Mouse (Mus musculus) layer of hippocampus, postnatal 14 days (tissue): ENCODE measurements around the gene Olfr1023. TPM values are rescaled to one million over a fixed set of nuclear protein-coding genes. Genes with fewer than 3 reads are reported as not detected.

Source experiments
- DNase-seq, 2 experiments: peaks; one replicate each; pipeline ENCODE4 v3.0.0; 2021 to 2022; ENCODE audit warnings: low spot score in 2 of 2, mixed read lengths in 1 of 2
- long read RNA-seq, 2 experiments: library from polyadenylated mRNA; stranded (forward); transcript quantifications; one replicate each; pipeline ENCODE4 v2.0.0; 2021
- total RNA-seq, 2 experiments: library from RNA; stranded (reverse); gene quantifications; 2 replicates each; pipeline ENCODE4 v1.2.3; 2021

Olfr1023 gene
- not detected for total RNA-seq
- long read RNA-seq, experiment 1, result 0 reads
- long read RNA-seq, experiment 2, result 0 reads

- DNase-seq, result no peak
Observed at GRCm38 (mm10) chr2:85885340-85885739, at the start of gene Olfr1023. Gene Olfr1023 (plus strand): TSS chr2:85885640.

GRCm38 (mm10) chr2:85845383-85845782 is 40.1 kb upstream of the Olfr1023 start, which contains the start of gene Olfr1019:
Gene Olfr1019 (minus strand): TSS chr2:85845483.
- no peak for DNase-seq

- DNase-seq, result no peak
Observed at GRCm38 (mm10) chr2:85846730-85847129, 38.7 kb upstream of the Olfr1023 start, which contains the start of gene Olfr1020. Gene Olfr1020 (plus strand): TSS chr2:85847030.

- no peak for DNase-seq
Observed at GRCm38 (mm10) chr2:85868294-85868693, 17.1 kb upstream of the Olfr1023 start, which contains the start of gene Olfr1022. Gene Olfr1022 (plus strand): TSS chr2:85868594.

- no peak for DNase-seq
Observed at GRCm38 (mm10) chr2:85904952-85905351, 19.5 kb downstream of the Olfr1023 start, which contains the start of gene Olfr1024. Gene Olfr1024 (minus strand): TSS chr2:85905052.

- no peak for DNase-seq
Observed at GRCm38 (mm10) chr2:85913197-85913596, 27.8 kb downstream of the Olfr1023 start.

GRCm38 (mm10) chr2:85914893-85915292 is 29.5 kb downstream of the Olfr1023 start, which contains the start of gene Olfr1025-ps1:
Gene Olfr1025-ps1 (plus strand): TSS chr2:85915193.
- DNase-seq, result no peak

- no peak for DNase-seq
Observed at GRCm38 (mm10) chr2:85921258-85921657, 35.8 kb downstream of the Olfr1023 start, which contains the start of gene Olfr1026. Gene Olfr1026 (plus strand): TSS chr2:85921558.

Other genes starting within 250 kb of the Olfr1023 start
- gene Olfr1002, start 234.9 kb upstream of the Olfr1023 start, total RNA-seq, result not detected
- gene Olfr154, start 221.2 kb upstream of the Olfr1023 start, total RNA-seq, result not detected
- not detected for gene Olfr1006, start 206.9 kb upstream of the Olfr1023 start, total RNA-seq
- not detected for gene Olfr1008, start 196.2 kb upstream of the Olfr1023 start, total RNA-seq
- gene Olfr1009, start 170.2 kb upstream of the Olfr1023 start, total RNA-seq, result not detected
- not detected for gene Olfr1012, start 122.9 kb upstream of the Olfr1023 start, total RNA-seq
- gene Olfr1013, start 118.5 kb upstream of the Olfr1023 start, total RNA-seq, result not detected
- gene Olfr1014, start 112.9 kb upstream of the Olfr1023 start, total RNA-seq, result not detected
- gene Olfr1015, start 103.6 kb upstream of the Olfr1023 start, total RNA-seq, result not detected
- gene Olfr1016, start 83.1 kb upstream of the Olfr1023 start, total RNA-seq, result not detected
- gene Olfr1018, start 67.2 kb upstream of the Olfr1023 start, total RNA-seq, result not detected
- gene Olfr1019, start 40.2 kb upstream of the Olfr1023 start, total RNA-seq, result not detected
- gene Olfr1020, start 38.6 kb upstream of the Olfr1023 start, total RNA-seq, result not detected
- gene Olfr1022, start 17.0 kb upstream of the Olfr1023 start, total RNA-seq, result not detected
- not detected for gene Olfr1024, start 19.4 kb downstream of the Olfr1023 start, total RNA-seq
- not detected for gene Olfr1025-ps1, start 29.6 kb downstream of the Olfr1023 start, total RNA-seq
- not detected for gene Olfr1026, start 35.9 kb downstream of the Olfr1023 start, total RNA-seq
- not detected for gene Olfr1028, start 64.8 kb downstream of the Olfr1023 start, total RNA-seq
- not detected for gene Olfr1029, start 88.3 kb downstream of the Olfr1023 start, total RNA-seq
- not detected for gene Olfr1030, start 93.6 kb downstream of the Olfr1023 start, total RNA-seq
- gene Olfr1031, start 104.7 kb downstream of the Olfr1023 start, total RNA-seq, result not detected
- gene Olfr1032, start 119.9 kb downstream of the Olfr1023 start, total RNA-seq, result not detected
- not detected for gene Olfr1033, start 135.0 kb downstream of the Olfr1023 start, total RNA-seq
- not detected for gene Olfr1034, start 160.2 kb downstream of the Olfr1023 start, total RNA-seq
- gene Olfr1036, start 188.4 kb downstream of the Olfr1023 start, total RNA-seq, result not detected
- gene Olfr1037, start 201.7 kb downstream of the Olfr1023 start, total RNA-seq, result not detected